Mouse (Mus musculus) MEL (cell line): ENCODE results near the gene 4930524B15Rik.

Experiments
- CTCF ChIP-seq, 3 experiments: IDR thresholded peaks in 2 of 3; conservative IDR thresholded peaks in 1 of 3; 2 replicates each; pipeline ENCODE4 v1.5.1; 2011 to 2012; ENCODE audit warnings: low read length in 3 of 3, low read depth in 2 of 3, mild to moderate bottlenecking in 2 of 3, improper control_type of control experiment in 1 of 3, inconsistent platforms in 1 of 3, mixed read lengths in 1 of 3, moderate library complexity in 1 of 3; ENCODE audit not compliant: control insufficient read depth in 1 of 3, insufficient read depth in 1 of 3, poor library complexity in 1 of 3, severe bottlenecking in 1 of 3
- EP300 ChIP-seq, 2 experiments: IDR thresholded peaks; 2 replicates each; pipeline ENCODE4 v1.6.1; 2011; ENCODE audit warnings: improper control_type of control experiment in 2 of 2, low read length in 2 of 2, low read depth in 1 of 2, mild to moderate bottlenecking in 1 of 2
- GATA1 ChIP-seq: IDR thresholded peaks from 2 replicates; pipeline ENCODE4 v1.6.1; 2011; ENCODE audit warnings: low read depth, low read length, improper control_type of control experiment
- MAFK ChIP-seq: IDR thresholded peaks from 2 replicates; pipeline ENCODE4 v1.6.1; 2011; ENCODE audit warnings: low read depth, mild to moderate bottlenecking, low read length, improper control_type of control experiment, borderline replicate concordance
- NRF1 ChIP-seq: IDR thresholded peaks from 2 replicates; pipeline ENCODE4 v1.6.1; 2014; ENCODE audit warnings: low read depth, mild to moderate bottlenecking, inconsistent platforms, low read length, improper control_type of control experiment, moderate library complexity; ENCODE audit not compliant: poor library complexity, insufficient read depth, severe bottlenecking
- POLR2A ChIP-seq, 2 experiments: IDR thresholded peaks; 2 replicates each; pipeline ENCODE4 v1.6.1; 2011 to 2012; ENCODE audit warnings: low read length in 2 of 2, mild to moderate bottlenecking in 2 of 2, control low read depth in 1 of 2, improper control_type of control experiment in 1 of 2, low read depth in 1 of 2, moderate library complexity in 1 of 2; ENCODE audit not compliant: control insufficient read depth in 1 of 2, insufficient read depth in 1 of 2, poor library complexity in 1 of 2
- POLR2AphosphoS2 ChIP-seq: IDR thresholded peaks from 2 replicates; pipeline ENCODE4 v1.6.1; 2011; ENCODE audit warnings: low read length, improper control_type of control experiment
- ZKSCAN1 ChIP-seq: IDR thresholded peaks from 2 replicates; pipeline ENCODE4 v1.6.1; 2012; ENCODE audit warnings: low read depth, mild to moderate bottlenecking, inconsistent platforms, low read length, improper control_type of control experiment, moderate library complexity

DNA sequence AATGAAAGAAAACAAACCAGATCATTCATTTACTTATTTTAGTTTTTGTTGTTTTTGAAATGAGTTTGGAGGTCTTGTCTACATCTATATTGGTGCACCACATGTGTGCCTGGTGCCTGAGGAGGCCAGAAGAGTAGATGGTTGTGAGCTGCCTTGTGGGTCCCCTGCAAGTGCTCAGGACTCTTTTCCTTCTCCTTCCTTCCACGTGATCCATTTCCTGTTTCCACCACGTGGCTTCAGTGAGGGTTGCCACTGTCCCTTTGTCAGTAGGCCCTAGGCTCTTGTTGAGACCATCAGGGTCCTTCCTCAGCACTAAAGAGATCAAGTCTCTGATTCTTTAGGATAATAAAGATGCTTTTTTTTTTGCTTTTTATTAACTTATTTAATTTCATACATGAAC lies 19.4 kb downstream of the 4930524B15Rik start:
- TF ChIP-seq POLR2A (IDR thresholded peaks at IDR 0.05; ENCODE audit: control insufficient read depth in 1 of 2, insufficient read depth in 1 of 2, low read depth in 1 of 2, low read length in 2 of 2, poor library complexity in 1 of 2) (no peak), POLR2AphosphoS2 (no peak), MAFK (no peak), CTCF (IDR thresholded peaks at IDR 0.05 in 2 of 3, conservative IDR thresholded peaks at IDR 0.05 in 1 of 3; ENCODE audit: control insufficient read depth in 1 of 3, insufficient read depth in 1 of 3, low read depth in 2 of 3, low read length in 3 of 3, poor library complexity in 1 of 3, severe bottlenecking in 1 of 3) (no peak), GATA1 (no peak), EP300 (IDR thresholded peaks at IDR 0.05; ENCODE audit: low read depth in 1 of 2, low read length in 2 of 2) (no peak), ZKSCAN1 (no peak), NRF1 (no peak)
